Mouse (Mus musculus) liver (tissue): ENCODE measurements around the gene Rhebl1.
"Not testable (repeated sequence)": the region's sequence is repeated elsewhere in the genome, so short reads cannot be mapped to it uniquely, and the experiment has no call there.

ENCODE experiments used
- DNase-seq: peaks from one replicate; pipeline ENCODE4 v3.0.0-alpha.2; 2020; ENCODE audit warnings: mixed read lengths

Rhebl1 gene

GRCm38 (mm10) chr15:98893940-98894745, at the start of gene Rhebl1:
Rhebl1 (minus strand) TSS chr15:98894540.
- DNase-seq: no peak

- DNase-seq: no peak
These were observed 48.8 kb upstream of the Rhebl1 start for GRCm38 (mm10) chr15:98943133-98943532.

DNA sequence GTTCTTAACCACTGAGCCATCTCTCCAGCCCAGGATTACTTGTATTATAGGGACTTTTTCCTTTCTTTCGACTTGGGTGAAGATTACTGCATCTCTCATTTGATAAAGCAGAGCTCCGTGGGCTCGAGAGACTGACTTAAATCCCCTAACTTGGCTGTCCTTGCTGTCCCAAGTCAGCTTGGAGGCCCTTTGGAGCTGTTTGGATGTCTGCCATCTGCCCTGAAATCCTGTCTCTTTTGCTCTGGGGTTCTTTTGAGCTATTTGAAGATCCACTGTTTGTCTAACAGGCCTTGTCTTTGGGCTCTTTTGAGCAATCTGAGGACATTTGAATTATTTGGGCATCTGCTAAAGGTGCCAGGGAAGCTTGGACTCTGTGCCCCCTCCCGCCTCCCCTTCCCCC, 47.7 kb upstream of the Rhebl1 start:
- DNase-seq: no peak

DNA sequence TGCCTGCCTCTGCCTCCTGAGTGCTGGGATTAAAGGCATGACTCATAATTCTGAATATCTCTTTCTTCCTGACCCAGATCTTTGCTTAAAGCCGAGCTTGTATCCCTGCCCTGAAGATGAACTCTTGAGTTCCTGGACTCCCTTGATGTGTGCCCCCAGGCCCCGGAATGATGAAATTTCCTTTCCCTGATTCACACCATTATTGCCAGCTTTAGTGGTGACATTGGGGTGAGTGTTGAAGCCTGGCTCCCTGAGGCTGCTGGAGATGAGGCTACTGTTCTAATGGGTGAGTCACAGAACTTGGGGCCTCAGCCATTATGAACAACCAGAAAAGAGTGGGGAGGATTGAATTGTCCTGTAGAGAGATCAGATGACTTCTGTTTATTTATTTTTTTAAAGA, 47.2 kb upstream of the Rhebl1 start:
- DNase-seq: no peak

DNA sequence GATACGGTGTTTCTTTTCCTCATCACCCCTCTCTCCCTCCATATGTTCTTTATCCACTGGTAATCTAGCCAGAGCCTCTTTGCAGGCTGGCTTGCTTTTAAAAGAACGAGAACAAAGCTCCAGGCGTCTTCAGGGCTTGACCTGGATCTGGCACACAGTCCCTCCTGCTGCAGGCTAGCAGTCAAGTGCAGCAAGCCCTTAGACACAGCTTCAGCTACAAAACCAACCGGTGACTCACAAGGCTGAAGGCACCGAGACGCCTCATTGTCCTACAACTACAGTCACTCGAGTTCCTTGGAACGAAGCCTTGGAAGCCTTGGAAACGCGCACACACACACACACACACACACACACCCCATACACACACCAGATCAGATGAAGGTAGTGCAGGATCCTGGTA, 46.5 kb upstream of the Rhebl1 start:
- no peak for DNase-seq

DNA sequence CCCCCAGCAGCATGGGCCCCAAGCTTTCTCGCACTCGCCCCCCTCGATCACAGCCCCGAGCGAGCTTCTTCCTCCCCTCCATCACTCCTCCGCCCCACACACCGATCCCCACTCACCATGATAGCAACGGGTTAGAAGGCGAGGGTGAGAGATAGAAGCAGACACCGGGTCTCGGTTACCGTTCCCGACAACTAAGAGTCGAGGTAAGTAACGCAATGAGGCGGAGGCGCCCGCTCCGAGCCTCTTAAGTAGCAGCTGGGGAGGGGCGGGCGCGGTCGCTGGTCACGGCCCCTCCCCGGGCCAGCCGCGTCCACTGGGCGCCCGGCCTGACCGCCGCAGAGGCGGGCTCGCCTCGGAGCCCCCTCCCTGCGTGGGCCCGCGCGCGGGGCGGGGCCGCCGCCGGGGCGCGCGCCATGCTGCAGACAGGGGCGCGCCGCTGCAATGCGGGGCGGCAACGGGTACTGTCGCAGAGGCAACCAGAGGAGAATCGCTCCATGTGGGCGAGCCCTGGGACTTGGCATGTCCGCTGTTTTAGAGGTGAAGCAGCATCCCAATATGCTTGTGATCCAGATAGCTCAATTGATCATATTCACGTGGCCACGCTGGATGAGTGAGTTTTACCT, 40.0 kb upstream of the Rhebl1 start, which contains the start of gene Tuba1b:
TSS of gene Tuba1b (minus strand) at position 349 of the 623 bp plus-strand sequence.
- DNase-seq: peak; percentile 94

- DNase-seq: peak; percentile 97
These were observed 39.5 kb upstream of the Rhebl1 start for GRCm38 (mm10) chr15:98933833-98934216.

DNA sequence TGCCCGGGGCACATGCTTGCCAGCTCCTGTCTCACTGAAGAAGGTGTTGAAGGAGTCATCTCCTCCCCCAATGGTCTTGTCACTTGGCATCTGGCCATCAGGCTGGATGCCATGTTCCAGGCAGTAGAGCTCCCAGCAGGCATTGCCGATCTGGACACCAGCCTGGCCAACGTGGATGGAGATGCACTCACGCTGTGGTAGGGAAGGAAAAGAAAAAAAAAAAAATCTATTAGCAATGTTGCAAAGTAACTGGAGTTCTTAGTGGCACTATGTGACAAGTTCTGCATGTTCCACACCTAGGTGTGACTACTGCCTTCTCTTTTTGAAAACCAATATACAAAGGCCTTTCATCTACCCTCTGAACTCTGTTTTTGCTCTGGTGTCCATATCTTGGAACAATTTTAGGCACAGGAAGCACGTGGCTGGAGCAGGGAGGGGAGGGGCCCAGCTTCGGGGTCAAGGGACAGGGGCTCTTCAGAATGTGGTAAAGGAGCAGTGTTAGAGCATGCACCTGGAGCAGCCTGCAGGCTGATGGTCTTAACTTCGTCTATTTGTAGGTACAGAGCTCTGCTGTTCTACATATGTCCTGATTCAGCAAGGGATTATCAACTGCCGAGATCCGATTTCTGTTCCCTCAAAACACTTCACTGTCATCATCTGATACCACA, 38.8 kb upstream of the Rhebl1 start:
- DNase-seq: peak; percentile 41

DNA sequence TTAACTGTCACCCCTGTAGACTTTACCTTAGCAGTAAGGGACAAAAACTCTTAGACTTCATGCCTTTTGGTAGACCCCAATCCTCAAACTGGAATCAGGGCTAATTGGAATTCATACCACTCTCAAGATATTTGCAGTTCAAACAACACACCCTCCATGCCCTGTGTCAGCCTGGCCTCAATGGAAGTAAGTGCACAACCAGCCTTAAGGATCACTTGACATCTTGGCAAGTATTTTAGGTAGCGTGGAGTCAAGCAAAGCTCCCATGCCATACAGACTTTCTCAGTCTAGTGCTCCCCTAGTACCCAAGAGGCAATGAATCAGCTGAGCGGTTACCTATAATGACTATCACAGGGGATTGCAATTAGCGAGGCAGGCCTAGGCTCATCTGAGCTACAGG, 36.7 kb upstream of the Rhebl1 start:
- no peak for DNase-seq

DNA sequence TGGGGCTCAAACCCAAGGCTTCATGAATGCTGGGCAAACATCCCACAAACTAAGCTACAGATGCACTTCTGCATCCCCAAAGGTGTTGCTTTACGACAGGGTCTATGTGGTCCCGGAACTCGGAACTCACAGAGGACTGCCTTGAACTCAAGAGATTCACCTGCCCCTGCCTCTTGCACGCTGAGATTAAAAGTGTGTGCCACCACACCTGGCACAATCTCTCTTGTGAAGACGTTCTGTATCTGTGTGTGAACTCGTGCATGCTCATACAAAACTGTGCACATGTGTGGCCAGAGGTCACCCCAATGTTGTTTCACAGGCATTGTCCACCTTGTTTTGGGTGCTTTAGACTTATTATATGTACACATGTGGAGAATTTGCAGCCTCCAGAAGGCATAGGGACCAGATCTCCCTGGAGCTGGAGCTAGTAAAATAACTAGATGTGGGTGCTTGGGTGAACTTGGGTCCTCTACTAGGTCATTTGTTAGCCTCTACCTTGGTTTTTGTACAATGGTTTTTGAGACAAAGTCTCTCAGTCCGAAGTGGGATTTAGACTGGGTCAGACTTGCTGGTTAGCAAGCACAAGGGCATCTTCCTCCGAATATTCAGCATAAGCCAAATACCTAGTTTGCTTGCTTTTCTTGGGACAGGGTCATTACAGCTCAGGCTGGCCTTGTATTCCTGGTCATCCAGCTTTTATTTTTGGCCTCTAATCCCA, 35.8 kb upstream of the Rhebl1 start:
- no peak for DNase-seq

DNA sequence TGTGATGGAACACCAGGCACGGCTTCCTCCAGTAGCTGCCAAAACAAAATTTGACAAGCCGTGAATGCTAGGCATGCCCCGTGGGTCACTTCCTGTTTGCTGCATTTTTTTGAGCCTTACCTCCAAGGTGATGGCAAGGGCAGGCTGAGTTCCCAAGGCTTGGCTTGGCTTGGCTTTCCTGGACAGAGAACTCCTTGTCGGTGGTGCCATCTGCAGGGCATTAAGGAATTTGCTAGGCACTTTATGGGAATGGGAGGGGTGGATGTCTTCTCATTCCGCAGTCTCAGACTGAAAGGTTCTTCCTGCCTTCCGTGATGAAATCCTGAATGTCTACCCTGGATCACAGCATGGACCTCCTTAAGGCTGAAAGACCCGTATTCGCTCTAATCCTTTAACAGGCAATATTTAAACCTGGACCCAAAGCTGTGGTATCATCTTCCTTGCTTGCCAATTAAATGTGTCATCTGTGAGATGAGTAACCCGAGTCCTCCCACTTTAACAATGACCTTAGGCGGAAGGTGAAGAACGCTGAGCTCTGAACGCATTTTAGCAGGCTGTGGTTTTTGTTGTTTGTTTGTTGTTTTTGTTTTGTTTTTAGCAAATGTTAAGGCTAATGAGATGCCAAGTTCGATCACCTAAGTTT, 34.4 kb upstream of the Rhebl1 start:
- peak; percentile 52 for DNase-seq

DNA sequence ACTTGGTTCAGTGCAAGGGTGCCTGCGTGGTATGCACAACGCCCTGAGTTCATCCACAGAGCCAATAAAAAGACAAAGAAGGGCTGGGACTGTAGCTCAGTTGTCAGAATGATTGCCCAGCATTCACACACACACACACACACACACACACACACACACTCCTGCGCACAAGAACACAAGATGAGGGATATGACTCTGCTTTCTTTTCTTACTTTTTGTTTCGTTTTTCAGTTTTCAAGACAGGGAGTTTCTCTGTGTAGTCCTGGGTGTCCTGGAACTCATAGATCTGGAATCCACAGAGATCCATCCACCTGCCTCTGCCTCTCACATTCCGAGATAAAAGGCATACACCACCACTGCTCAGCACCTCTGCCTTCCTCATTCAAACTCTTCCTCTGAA, 33.2 kb upstream of the Rhebl1 start:
- no peak for DNase-seq

DNA sequence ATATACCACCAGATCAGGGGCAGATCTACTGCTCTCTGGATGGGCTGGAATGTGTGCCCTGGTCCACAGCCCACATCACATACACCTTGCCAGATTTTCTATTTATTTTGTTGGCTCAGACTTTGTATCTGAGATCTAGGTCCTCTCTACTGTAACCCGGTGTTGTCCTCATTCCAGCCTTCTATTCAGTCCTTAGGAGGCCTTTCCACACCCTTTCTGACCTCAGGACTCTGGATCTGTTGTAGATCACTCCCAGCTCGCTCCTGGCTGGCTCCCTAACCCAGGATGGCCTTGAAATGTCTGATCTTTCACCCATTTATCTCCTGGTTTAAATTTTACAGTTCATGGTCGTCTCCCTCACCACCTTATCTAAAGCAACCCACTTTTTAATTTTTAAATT, 30.3 kb upstream of the Rhebl1 start:
- no peak for DNase-seq

DNA sequence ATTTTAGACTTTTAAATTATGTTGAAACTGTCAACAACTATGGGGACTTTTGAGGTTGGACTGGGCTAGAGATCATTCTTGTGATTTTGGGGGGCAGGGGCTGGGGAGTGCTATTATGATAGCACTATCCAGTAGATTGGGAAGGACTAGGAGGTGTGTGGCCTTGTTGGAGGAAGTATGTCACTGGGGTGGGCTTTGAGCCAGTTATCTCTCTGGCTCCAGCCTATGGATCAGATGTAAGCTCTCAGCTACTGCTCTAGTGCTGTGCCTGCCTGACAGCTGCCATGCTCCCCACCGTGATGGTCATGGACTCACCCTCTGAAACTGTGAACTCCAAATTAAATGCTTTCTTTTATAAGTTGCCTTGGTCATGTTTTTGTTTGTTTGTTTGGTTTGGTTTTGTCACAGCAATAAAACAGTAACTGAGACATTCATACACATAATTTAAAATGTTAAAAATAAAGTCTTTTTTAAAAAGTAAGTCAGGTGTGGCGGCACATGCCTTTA, 28.7 kb upstream of the Rhebl1 start:
- no peak for DNase-seq

- no peak for DNase-seq
These were observed 28.2 kb upstream of the Rhebl1 start for GRCm38 (mm10) chr15:98922581-98922980.

DNA sequence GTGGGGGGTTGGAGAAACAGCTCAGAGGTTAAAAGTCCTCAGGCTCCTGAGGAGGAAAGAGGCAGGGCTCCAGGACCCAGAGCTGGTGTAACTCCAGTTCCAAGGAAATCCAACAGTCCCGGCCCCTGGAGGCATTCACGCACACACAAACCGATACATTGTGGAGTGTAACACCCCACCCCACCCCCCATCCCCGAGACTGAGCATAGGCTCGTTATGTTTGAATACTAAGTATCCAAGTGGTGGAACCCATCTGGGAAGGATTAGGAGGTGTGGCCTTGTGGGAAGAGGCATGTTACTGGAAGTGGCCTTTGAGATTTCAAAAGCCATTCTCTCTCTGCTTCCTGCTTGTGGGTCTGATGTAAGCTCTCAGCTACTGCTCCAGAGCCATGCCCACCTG, 27.2 kb upstream of the Rhebl1 start:
- DNase-seq: no peak

- not testable (repeated sequence) for DNase-seq
These were observed 24.2 kb upstream of the Rhebl1 start for GRCm38 (mm10) chr15:98918499-98918895.

- DNase-seq: peak; percentile 98
These were observed 23.5 kb upstream of the Rhebl1 start, which contains the start of gene Lmbr1l for GRCm38 (mm10) chr15:98917538-98918498. Lmbr1l (minus strand) TSS chr15:98918231.

DNA sequence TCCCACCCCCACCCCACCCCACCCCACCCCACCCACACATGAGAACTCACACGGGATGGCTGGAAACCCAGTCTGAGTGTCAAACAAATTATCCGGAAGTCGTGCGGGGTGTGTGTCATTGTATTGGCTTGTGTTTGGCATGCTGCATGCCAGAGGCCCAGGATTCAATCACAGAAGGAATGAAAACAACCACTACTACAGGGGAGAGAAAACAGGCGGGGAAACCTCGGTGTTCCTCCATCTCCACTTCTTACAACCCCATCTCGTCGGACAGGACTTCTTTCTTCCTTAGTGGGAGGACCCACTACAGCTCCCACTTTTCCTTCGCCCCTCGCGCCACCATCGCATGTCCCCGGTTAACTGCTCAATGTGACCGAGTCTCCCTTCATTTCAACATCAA, 22.8 kb upstream of the Rhebl1 start:
- no peak for DNase-seq

DNA sequence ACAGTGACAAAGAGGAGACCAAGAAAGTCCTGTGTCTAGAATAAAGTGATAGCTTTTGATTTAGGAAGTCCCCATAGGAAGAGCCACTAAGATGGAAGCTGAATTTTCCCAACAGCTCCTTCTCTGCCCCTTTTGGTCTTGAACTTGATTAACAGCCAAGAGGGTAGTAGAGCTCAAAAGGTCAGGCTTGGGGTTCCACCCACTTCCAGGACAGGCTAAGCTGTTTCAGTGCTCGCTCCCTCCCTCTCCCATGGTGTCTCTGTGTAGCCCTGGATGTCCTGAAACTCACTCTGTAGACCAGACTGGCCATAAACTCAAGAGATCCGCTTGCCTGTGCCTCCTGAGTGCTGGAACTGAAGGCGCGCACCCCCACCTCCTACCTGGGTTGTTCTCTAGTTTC, 21.7 kb upstream of the Rhebl1 start:
- DNase-seq: no peak

- DNase-seq: no peak
These were observed 20.6 kb upstream of the Rhebl1 start for GRCm38 (mm10) chr15:98914903-98915302.
